Mouse (Mus musculus) embryonic facial prominence, embryonic 10.5 days (tissue): ENCODE data around the gene Dpp6. TPM values are rescaled to one million over a fixed set of nuclear protein-coding genes. Genes with fewer than 3 reads are reported as not detected.

ENCODE experiments used
- DNase-seq: peaks from one replicate; pipeline ENCODE4 v3.0.0-alpha.2; 2017; ENCODE audit warnings: low spot score
- H3K27ac ChIP-seq: fragments of 300-500 bp; sonication (generic); replicated peaks from 2 replicates; pipeline ENCODE4 v1.5.1; 2016; ENCODE audit warnings: mild to moderate bottlenecking
- H3K27me3 ChIP-seq: fragments of 300-500 bp; sonication (generic); replicated peaks from 2 replicates; pipeline ENCODE4 v1.6.1; 2016; ENCODE audit warnings: low read depth, mild to moderate bottlenecking; ENCODE audit not compliant: poor library complexity, severe bottlenecking
- H3K36me3 ChIP-seq: fragments of 300-500 bp; sonication (generic); replicated peaks from 2 replicates; pipeline ENCODE4 v1.6.1; 2016; ENCODE audit warnings: mild to moderate bottlenecking, moderate library complexity
- H3K4me1 ChIP-seq: fragments of 300-500 bp; sonication (generic); 2 replicates; pipeline ENCODE4 v1.6.1; 2016
- H3K4me3 ChIP-seq: fragments of 300-500 bp; sonication (generic); 2 replicates; pipeline ENCODE4 v1.5.1; 2016; ENCODE audit warnings: mild to moderate bottlenecking, moderate library complexity
- H3K9me3 ChIP-seq: fragments of 300-500 bp; sonication (generic); 2 replicates; pipeline ENCODE4 v1.6.1; 2016; ENCODE audit warnings: mild to moderate bottlenecking
- WGBS: fragments of 180-500 bp; shearing (Covaris S2); methylation state at CpG from one replicate; pipeline ENCODE4 v1.1.7; 2016; 5-methylcytosine and 5-hydroxymethylcytosine counted together
- polyA plus RNA-seq: library from polyadenylated mRNA; unstranded; fragments of >200 nt; fragmentation: Nextera tagmentation; extraction: Ambion mirVana; gene quantifications from 2 replicates; pipeline ENCODE4 v1.2.1, GENCODE M21; 2016

Gene Dpp6
- polyA plus RNA-seq, 1 experiment from 2014 or later = 2.4 TPM

DNA sequence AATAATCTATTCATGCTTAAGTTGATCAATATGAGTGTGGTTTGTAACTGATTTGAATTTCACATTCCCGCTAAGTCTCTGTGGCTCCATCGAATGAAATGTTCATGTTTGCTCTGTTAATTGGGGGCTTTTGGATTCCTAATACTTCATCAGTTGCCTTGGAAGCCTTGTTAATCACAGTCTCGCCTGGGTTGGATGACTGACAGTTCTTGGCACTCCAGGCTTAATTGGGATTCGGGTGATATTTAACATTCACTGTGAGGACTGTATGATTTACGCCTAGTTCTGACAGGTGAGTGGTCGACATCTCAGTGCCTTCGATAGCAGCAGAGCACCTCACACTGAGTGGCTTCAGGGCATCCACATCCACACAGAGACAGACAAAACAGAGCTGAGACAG is 90.1 kb downstream of the Dpp6 start:
- no peak overlapping the region for H3K4me3 ChIP-seq
- H3K27me3 ChIP-seq = peaks cover 6% of the 10 kb centered on the region
- H3K27ac ChIP-seq = no peak overlapping the region
- H3K4me1 ChIP-seq = peaks cover 20% of the 10 kb centered on the region
- no peaks in the 10 kb centered on the region for H3K9me3 ChIP-seq
- WGBS = 84% methylated on average over 7 of the region's 7 CpGs
- DNase-seq = no peak
- H3K36me3 ChIP-seq = no peaks in the 10 kb centered on the region

DNA sequence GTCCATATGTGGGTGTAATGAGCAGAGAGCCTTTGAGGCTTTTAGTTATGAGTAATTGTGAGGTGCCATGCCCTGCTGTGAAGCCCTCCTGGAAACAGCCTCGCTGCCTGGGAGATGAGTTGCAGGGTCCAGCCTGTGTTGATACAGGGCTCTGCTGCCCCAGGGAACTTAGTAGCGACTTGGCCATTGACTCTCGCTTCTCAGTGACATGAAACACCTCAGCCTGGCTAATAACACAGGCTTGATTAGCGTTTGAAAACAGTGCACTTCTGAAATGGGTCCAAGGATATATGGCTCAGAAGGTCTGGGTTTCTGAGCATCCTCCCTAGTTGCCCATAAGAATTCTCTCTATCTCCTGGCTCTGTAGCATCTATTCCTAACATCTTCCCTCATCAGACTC is 91.6 kb downstream of the Dpp6 start:
- peaks cover 20% of the 10 kb centered on the region for H3K4me1 ChIP-seq
- no peak overlapping the region for H3K4me3 ChIP-seq
- no peak for DNase-seq
- H3K27me3 ChIP-seq = peaks cover 6% of the 10 kb centered on the region
- H3K9me3 ChIP-seq = no peaks in the 10 kb centered on the region
- H3K36me3 ChIP-seq = no peaks in the 10 kb centered on the region
- 65% methylated on average over 4 of the region's 4 CpGs for WGBS
- H3K27ac ChIP-seq = no peak overlapping the region

DNA sequence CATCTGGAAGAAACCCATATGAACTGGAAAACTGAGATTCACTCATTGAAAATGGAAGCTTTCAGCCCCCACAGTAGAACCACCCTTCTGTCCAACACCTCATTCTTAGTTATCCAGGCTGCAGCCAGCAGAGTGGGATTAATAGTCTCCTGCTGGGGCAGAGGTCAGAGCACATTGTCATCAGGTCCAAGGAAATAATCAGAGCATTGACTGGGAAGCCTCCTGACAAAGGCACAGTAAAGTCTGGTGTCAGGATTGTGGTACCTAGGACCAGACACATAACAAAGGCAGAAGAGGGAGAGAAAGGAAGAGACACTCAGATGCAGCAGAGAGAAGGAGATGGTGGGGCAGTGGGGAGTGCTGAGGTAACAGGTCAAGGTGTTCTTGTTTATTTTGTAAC is 93.3 kb downstream of the Dpp6 start:
- H3K4me1 ChIP-seq = peaks cover 4% of the 10 kb centered on the region; the same call in 1 of the 2 replicates
- H3K36me3 ChIP-seq = no peaks in the 10 kb centered on the region
- no peaks in the 10 kb centered on the region for H3K9me3 ChIP-seq
- no peak overlapping the region for H3K27ac ChIP-seq
- no peak for DNase-seq
- peaks cover 4% of the 10 kb centered on the region for H3K27me3 ChIP-seq
- H3K4me3 ChIP-seq = no peak overlapping the region

DNA sequence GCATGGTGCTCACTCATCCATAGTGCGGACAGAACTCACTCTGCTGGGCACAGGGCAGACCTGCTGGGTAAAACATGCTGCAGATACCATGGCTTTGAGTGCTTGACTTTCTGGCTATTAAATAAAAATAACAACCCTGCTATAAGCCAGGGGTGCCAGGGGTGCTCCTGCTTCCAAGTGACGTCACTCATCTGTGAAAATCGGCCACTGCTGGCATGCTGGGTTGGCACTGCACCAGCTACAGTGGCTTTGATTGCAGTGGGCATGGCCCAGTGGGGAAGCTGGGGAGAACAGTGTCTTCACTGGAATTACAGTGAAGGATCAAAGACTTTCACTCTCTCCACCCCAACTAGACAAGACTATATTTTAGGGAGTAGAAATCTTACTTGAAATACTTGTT is 95.0 kb downstream of the Dpp6 start:
- H3K27ac ChIP-seq = no peak overlapping the region
- WGBS = 88% methylated on average over 3 of the region's 3 CpGs
- H3K27me3 ChIP-seq = no peaks in the 10 kb centered on the region
- no peaks in the 10 kb centered on the region for H3K4me1 ChIP-seq
- DNase-seq = no peak
- no peaks in the 10 kb centered on the region for H3K36me3 ChIP-seq
- H3K4me3 ChIP-seq = no peak overlapping the region
- no peaks in the 10 kb centered on the region for H3K9me3 ChIP-seq

DNA sequence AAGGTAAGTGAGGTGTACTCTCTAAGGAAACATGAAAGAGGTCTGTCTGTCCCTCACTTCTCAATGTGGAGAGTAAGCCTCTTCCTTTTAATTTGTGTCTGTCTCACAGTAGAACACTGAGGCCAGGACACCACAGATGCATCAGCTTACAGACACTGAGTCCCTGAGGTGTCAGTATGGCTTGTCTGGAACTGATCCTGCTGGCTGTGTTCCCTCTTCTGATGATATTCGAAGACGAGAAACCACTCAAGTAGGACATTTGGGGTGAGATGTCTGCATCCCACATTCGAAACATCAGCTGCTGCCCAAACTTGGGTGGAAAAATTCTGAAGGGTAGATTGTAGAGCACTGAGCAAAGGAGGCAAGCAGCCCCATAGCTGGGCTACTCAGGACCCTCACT is 101.8 kb downstream of the Dpp6 start:
- 91% methylated on average over 3 of the region's 3 CpGs for WGBS
- no peaks in the 10 kb centered on the region for H3K27me3 ChIP-seq
- H3K27ac ChIP-seq = no peak overlapping the region
- no peak for DNase-seq
- H3K4me3 ChIP-seq = no peak overlapping the region
- no peaks in the 10 kb centered on the region for H3K4me1 ChIP-seq
- H3K36me3 ChIP-seq = no peaks in the 10 kb centered on the region
- no peaks in the 10 kb centered on the region for H3K9me3 ChIP-seq

DNA sequence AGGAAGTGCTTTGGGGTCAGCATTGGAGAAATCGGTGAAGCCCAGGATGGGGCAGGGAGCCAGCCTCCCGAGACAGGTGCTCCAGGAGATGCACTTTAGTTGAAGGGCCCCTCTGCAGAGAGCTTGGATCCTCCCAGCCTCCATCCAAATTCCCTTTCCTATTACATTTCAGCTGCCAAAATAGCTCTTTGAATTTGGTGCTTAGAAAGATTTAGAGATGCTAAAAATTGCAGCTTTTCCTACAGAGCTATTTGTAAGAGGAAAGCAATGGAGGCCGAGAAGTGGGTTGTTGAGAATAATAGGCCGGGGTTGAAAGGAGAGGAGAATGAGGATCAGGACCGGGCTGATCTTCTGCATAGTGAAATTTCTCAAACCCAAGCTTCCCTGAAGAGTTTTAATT is 107.5 kb downstream of the Dpp6 start:
- no peak overlapping the region for H3K27ac ChIP-seq
- H3K4me3 ChIP-seq = no peak overlapping the region
- H3K4me1 ChIP-seq = no peaks in the 10 kb centered on the region
- no peaks in the 10 kb centered on the region for H3K36me3 ChIP-seq
- H3K9me3 ChIP-seq = no peaks in the 10 kb centered on the region
- 86% methylated on average over 5 of the region's 5 CpGs for WGBS
- no peaks in the 10 kb centered on the region for H3K27me3 ChIP-seq
- DNase-seq = no peak

DNA sequence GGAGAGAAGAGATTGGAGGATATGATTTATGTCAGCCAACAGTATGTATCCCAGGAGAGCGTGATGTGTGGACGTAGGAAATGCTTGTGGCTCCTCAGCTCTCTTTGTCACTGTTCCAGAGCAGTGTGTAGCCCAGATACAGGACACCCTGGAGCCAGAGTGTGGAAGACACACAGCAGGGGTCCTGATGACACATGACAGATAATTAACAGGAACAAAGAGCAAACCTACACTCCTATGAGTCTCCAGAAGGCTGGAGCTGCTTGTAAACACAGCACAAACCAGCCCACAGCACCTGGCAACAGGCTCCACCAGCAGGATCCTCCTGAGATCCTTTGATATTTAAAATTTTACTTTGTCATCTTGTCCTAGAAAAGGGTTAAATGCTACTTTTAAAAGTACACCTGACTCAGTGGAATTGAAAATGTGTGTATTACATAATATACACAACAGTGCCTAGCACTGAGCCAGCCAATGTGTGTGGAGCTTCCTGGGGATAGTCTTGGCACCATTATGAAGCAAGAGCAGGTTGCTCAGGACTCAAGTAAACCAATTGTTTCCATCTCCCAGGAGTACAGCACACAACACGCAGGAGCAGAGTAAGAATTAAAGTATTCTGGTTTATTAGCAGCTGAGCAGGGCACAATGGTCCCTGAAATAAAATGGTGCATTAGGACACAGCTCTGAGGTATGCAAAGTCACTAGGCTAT is 115.6 kb downstream of the Dpp6 start:
- WGBS = 63% methylated on average over 3 of the region's 3 CpGs

DNA sequence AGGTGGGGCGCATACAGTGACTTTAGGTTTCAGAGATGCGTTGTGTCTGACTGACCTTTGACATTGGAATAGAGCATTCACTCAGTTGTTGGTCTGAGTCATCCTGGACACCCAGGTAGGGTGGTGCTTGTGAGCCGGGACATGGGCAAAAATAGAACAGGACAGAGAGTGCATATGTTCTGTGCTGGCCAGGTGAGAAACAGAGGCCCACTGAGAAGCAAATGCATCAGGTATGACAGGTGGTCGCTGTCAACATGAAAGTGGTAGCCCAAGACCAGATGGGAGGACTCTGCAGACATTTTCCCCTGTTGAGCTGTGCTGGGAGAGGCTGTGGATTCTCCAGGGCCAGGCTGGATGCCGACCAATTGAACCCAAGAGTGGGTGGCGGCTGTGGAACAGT is 117.9 kb downstream of the Dpp6 start:
- Histone ChIP-seq H3K36me3 (no peaks in the 10 kb centered on the region), H3K27me3 (no peaks in the 10 kb centered on the region), H3K4me3 (no peak overlapping the region), H3K9me3 (no peaks in the 10 kb centered on the region), H3K4me1 (no peaks in the 10 kb centered on the region), H3K27ac (no peak overlapping the region)
- no peak for DNase-seq
- WGBS = 84% methylated on average over 6 of the region's 6 CpGs

More for the DNA sequence above, 115.6 kb downstream of the Dpp6 start:
- H3K27ac ChIP-seq = no peak overlapping the region
- no peaks in the 10 kb centered on the region for H3K4me1 ChIP-seq
- no peak overlapping the region for H3K4me3 ChIP-seq
- no peak for DNase-seq
- no peaks in the 10 kb centered on the region for H3K36me3 ChIP-seq
- H3K9me3 ChIP-seq = no peaks in the 10 kb centered on the region
- H3K27me3 ChIP-seq = no peaks in the 10 kb centered on the region

DNA sequence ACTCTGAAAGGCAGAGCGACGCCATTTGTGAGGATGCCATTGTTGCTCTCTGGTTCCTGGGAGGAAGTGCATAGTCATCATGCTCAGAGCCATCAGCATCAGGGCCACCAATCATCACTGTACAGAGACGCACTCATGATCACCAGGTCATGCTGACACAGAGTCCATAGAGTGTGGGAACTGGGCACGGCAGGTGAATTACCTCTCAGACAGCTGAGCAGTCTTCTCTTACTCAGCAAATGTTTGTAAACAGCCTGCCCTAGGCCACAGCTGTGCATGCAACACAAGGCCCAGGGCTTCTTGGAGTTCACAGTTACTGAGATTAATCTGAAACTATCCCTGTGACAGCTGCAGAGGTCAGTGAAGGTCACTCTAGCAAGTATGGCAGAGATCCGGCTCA is 124.5 kb downstream of the Dpp6 start:
- H3K4me3 ChIP-seq = no peak overlapping the region
- no peaks in the 10 kb centered on the region for H3K4me1 ChIP-seq
- H3K36me3 ChIP-seq = no peaks in the 10 kb centered on the region
- no peaks in the 10 kb centered on the region for H3K27me3 ChIP-seq
- H3K9me3 ChIP-seq = no peaks in the 10 kb centered on the region
- H3K27ac ChIP-seq = no peak overlapping the region
- DNase-seq = no peak
- 83% methylated on average over 5 of the region's 5 CpGs for WGBS

DNA sequence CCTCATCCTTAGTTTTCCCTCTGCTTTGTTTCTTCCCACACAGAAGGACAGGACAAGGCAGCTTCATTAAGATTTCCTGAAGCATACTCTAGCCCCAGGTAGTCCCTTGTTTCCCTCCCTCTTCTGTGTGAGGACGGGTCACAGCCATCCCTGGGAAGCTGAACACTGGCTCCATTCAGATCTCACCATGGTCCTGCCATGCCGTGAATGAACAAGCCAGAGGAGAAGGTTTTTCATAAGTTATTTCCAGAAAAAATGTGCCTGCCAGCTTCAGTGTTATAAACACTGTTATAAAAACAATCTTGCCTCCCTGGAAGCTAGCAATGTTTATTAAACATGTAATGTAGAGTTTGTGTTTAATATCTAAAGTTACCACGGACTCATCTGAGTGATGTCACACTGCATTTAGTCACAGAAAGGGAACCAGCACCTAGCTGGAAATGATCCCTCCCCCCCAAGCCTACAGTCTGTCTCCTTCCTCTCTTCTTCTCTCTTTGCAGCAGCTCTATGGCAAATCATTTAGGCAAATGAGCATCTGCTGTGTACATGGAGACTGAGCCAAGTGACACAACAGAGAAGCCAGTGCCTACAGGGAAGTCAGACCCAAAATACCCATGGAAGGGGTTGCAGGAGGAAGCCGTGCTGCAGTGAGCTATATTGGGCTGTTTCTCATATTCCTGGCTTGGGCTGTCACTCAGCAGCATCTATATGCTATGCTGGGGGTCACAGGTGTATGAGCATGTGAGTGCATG is 128.3 kb downstream of the Dpp6 start:
- Histone ChIP-seq H3K4me1 (no peaks in the 10 kb centered on the region), H3K9me3 (no peaks in the 10 kb centered on the region), H3K27me3 (no peaks in the 10 kb centered on the region), H3K27ac (no peak overlapping the region), H3K36me3 (no peaks in the 10 kb centered on the region), H3K4me3 (no peak overlapping the region)
- 60% methylated on average over 4 of the region's 4 CpGs for WGBS
- no peak for DNase-seq

DNA sequence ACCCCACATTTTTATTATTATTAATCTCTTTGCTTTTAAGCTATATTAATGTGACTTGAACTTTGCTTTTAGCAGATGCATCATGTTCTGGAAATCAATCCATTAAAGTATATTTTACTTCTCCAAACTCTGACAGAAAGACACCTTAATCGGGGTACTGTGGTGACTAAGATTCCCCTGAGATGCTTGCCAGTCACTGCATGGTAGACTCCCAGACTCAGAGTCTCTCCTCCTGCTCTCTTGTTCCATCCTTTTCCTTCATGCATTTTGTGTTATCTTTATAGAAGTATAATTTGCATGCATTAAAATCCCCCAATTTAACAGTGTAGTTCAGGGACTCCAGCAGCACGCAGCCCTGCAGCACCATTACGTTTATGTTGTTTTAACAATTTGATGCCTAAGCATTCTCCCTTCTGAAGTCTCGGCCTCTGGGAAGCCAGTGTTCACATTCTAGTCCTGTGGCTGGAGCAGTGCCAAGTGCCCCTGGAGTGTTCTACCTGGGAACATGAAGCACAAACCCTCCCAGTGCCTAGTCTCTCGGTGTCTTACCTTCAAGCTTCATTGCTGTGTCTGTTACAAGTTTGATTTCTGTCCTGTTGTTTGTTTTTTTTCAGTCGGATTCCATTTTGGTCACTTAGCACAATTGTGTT is 153.1 kb downstream of the Dpp6 start:
- no peak for DNase-seq
- H3K4me1 ChIP-seq = no peaks in the 10 kb centered on the region
- H3K27ac ChIP-seq = no peak overlapping the region
- WGBS = 71% methylated on average over 6 of the region's 6 CpGs
- H3K4me3 ChIP-seq = no peak overlapping the region
- H3K9me3 ChIP-seq = no peaks in the 10 kb centered on the region
- H3K27me3 ChIP-seq = no peaks in the 10 kb centered on the region
- no peaks in the 10 kb centered on the region for H3K36me3 ChIP-seq

DNA sequence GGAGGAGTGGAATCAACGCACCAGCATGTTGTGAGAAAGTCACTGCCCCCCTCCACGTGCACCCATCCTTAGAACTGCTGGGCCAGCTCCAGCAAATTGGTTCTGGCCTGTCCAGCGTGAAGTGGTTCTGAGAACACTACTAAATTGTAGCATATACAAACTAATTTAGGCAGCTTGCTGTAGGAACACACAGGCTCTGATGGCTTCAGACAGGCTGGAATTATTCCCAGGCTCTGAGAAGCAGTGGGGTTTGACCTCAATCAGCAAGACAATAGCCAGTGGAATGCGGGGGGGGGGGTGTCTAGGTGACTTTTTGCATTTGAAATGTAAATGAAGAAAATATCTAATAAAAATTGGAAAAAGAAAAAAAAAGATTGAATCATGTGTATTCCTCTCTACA is 156.2 kb downstream of the Dpp6 start:
- WGBS = 29% methylated on average over 4 of the region's 4 CpGs
- H3K4me3 ChIP-seq = no peak overlapping the region
- H3K36me3 ChIP-seq = no peaks in the 10 kb centered on the region
- DNase-seq = no peak
- H3K4me1 ChIP-seq = no peaks in the 10 kb centered on the region
- H3K27ac ChIP-seq = no peak overlapping the region
- no peaks in the 10 kb centered on the region for H3K27me3 ChIP-seq
- no peaks in the 10 kb centered on the region for H3K9me3 ChIP-seq

DNA sequence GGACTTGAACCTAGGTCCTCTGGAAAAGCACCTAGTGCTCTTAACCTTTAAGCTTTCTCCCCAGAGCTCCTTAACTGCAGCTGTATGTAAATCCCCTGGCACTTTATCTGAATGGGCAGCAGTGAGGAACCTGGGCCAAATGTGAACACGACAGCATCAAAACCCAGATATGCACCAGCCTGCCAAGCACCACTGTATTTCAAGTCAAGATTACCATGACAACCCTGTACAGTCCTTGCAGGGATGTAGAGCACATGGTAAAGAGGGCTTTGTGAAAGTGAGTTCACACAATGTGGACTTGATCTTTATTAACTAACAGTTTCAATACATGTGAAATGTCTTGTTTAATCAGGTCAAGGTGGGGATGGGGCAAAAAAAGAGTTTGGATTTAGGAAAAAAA is 162.3 kb downstream of the Dpp6 start:
- Histone ChIP-seq H3K9me3 (no peaks in the 10 kb centered on the region), H3K27me3 (no peaks in the 10 kb centered on the region), H3K27ac (no peak overlapping the region), H3K4me1 (no peaks in the 10 kb centered on the region), H3K36me3 (no peaks in the 10 kb centered on the region), H3K4me3 (no peak overlapping the region)
- DNase-seq = no peak
- WGBS = 84% methylated on average over 1 of the region's 1 CpGs
